Mouse (Mus musculus): ENCODE measurements around the gene Hist1h3g.
"Not testable (repeated sequence)": the region's sequence is repeated elsewhere in the genome, so short reads cannot be mapped to it uniquely, and the experiment has no call there.

Gene Hist1h3g

DNA sequence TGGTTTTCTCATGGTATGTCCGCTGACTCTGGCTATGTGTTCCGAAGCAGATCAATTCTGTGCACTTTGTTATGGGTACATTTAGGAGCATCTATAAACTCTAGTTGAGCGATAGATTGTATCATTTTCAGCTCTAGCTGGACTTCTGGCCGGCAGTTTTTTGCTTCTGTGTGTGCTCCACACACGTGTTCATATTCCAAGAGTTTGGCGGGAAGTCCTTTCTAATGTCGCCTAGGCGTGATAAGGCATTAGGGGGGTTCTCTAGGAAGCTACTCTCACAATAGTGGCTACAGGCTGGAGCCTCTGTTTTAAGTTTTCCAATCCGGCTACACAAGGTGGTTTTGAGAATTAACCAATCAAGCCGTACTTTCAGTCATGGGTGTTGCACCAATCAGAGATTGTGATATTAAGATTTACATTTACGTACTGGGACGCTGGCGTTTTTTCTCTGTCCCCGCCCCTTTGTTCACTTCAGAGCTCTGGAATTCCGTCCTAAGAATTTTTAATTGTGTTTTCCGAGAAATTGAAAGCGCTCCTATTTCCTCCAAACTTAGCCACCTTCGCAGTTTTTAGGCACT, 20.7 kb downstream of the Hist1h3g start:
- peak; percentile 88 for DNase-seq (ENCODE audit: low read depth, low spot score)

DNA sequence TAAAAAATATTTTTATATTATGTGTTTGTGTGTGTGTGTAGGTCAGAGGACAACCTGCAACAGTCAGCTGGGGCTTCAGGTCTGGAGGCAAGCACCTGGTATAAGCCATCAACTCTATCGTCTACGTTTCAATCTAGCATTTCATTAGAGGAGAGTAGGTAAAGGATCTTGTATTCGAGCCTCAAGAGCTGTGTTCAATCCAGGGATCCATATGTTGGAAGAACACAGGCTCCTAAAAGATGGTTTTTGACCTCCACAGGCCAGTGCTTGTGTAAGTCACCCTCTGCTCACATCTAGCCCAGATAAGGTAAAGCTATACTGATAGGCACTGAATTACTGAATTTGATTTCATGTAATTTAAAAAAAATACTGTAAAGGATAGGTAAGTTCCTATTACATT, 21.7 kb downstream of the Hist1h3g start:
- no peak for DNase-seq (ENCODE audit: low read depth, low spot score)

DNA sequence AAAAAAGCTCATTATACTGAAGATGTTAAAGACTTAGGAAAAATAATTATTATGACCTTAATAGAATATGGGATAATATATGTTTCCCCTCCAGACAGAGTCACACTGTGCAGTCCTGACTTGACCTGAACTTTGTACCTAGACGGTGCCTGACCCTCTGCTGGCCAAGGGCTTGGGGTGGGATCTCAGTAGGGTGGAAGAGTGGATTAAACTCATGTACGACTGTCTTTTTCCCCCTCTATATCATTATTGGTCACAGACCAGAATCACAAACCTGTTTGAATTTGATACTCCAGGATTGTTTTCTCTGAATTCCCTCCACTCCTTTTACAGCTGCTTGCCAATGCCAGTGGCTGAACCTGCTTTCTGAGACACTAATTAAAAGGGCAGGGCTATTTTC, 25.5 kb downstream of the Hist1h3g start:
- DNase-seq (ENCODE audit: low read depth, low spot score) = not testable (repeated sequence)

DNA sequence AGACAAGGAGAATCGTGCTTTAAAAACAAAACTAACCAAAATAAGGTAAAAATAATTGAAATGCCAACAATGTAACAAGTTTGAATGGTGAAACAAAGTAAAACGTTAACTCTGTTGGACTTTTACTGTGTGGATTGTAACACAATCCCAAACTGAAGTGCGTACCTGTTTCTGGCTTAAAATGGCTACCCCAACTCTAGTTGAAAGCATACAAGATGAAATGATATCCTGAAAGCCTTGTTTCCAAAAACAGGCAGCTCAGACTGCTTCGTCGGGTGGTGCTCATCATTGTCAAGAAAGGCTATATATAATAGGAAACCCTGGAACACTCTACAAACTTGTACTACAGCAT, 26.3 kb downstream of the Hist1h3g start:
- DNase-seq (ENCODE audit: low read depth, low spot score) = not testable (repeated sequence)

DNA sequence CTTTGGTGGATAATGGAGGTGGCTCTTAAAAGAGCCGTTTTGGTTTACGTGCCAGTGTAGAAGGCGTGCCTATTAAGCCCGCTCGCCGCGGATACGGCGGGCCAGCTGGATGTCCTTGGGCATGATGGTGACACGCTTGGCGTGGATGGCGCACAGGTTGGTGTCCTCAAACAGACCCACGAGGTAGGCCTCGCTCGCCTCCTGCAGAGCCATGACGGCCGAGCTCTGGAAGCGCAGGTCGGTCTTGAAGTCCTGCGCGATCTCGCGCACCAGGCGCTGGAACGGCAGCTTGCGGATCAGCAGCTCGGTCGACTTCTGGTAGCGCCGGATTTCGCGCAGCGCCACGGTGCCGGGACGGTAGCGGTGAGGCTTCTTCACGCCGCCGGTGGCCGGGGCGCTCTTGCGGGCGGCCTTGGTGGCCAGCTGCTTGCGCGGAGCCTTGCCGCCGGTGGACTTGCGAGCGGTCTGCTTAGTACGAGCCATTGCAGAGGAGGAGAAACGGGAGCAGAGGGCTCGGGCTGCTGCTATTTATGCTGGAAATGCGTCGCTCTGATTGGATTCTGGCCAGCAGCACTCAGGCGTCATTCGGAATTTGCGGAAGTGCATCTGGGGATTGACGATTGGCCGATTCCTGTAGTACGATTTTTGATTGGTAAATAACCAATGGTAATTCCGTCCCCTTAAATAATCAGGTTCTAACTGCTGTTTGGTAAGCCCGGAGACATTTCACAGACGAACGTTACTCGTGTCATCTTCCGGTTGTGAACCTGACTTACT, 26.8 kb downstream of the Hist1h3g start, which contains the start of gene Hist1h3e:
Hist1h3e (minus strand) TSS at position 487 of the 777 bp plus-strand sequence.
- peak; percentile 97 for DNase-seq (ENCODE audit: low read depth, low spot score)

DNA sequence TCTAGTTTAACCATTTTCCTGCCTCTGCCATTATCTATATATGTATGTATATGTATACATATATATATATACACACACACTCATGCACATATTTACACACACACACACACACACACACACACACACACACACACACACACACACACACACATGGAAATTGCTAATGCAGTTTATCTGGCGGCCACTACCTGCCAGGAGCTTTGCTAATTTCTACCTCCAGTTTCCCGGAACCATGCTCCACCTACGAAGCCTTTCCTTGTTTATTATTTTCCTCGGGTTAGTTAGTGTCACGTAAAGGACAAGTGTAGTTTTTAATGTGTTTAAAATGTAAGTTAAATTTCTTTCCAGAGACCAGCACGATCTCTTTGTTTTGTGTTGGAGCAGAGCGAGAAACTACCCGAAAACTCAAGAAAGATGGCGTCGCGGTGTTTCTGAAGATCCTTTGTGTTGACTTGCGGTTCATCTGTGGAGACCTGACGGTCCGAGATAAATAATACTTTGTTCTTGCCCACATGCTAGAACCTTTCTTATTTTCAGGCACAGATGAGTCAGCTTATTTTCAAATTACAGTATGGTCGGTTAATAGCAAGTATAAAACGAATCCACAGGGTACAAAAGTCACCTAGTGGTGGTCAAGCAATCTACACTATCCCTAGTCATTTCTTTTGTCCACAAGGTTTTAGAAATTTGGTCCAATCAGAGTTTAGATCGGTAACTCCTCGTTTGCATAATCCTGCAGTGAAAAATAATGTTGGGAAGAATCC, 27.7 kb downstream of the Hist1h3g start:
- DNase-seq (ENCODE audit: low read depth, low spot score) = peak; percentile 67

DNA sequence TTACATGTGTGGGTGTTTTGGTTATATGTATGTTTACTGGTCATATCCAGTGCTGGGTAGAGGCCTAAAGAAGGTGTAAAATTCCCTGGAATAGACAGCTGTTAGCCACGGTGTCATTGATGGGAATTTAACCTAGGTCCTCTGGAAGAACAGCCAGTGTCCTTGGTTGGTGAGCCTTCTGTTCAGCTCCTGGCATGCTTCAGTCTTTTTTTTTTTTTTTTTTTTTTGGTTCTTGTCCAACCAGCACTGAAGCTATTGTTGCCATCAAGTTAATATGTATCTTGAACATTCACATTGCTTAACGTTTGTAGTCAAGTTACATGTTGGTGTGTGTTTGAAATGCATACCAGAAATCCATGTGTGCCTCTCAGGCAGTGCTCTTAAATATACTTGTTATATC, 29.3 kb downstream of the Hist1h3g start:
- no peak for DNase-seq (ENCODE audit: low read depth, low spot score)

DNA sequence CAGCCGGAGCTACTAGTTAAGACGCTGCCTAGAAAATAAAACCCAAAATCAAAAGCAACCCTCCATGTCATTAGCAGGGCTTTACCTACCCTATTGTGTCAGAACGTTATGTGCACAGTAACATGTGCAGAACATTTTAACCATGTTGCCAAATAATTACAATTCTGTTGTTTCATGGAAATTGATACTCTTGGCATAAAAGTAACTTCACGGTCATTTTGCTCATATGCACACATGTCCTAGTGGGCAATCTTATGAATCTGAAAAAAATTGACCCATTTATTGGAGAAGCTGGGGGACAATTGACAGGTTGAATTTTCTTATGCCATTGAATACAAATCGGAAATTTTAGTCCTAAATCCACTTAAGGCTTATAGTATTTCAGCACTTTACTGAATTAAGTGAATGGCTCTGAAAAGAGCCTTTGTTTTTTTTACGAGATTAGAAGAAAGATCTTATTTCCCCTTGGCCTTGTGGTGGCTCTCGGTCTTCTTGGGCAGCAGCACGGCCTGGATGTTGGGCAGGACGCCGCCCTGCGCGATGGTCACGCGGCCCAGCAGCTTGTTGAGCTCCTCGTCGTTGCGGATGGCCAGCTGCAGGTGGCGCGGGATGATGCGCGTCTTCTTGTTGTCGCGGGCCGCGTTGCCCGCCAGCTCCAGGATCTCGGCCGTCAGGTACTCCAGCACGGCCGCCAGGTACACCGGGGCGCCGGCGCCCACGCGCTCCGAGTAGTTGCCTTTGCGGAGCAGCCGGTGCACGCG, 35.2 kb downstream of the Hist1h3g start:
- DNase-seq (ENCODE audit: low read depth, low spot score) = peak; percentile 31

DNA sequence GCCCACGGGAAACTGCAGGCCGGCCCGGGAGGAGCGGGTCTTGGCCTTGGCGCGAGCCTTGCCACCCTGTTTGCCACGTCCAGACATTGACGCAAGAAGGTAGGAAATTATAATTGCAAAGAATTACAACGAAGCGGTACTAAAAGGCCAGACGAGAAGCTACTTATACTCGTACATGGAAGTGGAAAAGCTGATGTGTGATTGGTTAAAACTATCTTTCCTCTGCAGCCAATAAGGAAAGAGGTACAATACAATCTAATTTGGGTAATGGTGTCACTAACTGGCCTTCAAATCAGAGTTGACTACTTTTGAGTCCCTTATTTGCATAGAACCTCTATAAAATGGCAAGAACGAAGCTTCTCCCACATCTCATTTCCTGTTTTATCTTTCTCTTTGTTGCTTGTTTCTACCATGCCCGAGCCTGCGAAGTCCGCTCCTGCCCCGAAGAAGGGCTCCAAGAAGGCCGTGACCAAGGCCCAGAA, 35.8 kb downstream of the Hist1h3g start, which contains the start of the genes Hist1h2ae and Hist1h2bg:
Hist1h2ae (minus strand) TSS at position 199 of the 482 bp plus-strand sequence.
Hist1h2bg (plus strand) TSS at position 375 of the 482 bp plus-strand sequence.
- DNase-seq (ENCODE audit: low read depth, low spot score) = peak; percentile 93

DNA sequence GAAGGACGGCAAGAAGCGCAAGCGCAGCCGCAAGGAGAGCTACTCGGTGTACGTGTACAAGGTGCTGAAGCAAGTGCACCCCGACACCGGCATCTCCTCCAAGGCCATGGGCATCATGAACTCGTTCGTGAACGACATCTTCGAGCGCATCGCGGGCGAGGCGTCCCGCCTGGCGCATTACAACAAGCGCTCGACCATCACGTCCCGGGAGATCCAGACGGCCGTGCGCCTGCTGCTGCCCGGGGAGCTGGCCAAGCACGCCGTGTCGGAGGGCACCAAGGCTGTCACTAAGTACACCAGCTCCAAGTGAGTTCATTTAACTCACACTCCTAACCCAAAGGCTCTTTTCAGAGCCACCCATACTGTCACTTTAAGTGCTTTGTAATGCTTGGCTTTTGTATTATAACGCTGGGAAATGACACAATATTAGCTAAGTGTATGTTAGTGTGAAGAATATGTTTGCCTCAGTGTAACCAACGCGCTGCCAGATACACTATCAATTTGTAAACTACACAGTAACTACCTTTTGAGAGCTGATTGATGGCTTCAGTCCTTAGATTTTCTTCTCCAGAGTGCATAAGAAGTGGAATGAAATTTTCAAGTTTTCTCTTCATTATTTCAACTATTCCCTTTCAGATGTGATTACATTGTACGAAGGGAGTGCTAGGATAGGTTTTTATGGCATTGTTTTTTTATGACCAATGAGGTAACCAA, 36.4 kb downstream of the Hist1h3g start:
- peak; percentile 40 for DNase-seq (ENCODE audit: low read depth, low spot score)

DNA sequence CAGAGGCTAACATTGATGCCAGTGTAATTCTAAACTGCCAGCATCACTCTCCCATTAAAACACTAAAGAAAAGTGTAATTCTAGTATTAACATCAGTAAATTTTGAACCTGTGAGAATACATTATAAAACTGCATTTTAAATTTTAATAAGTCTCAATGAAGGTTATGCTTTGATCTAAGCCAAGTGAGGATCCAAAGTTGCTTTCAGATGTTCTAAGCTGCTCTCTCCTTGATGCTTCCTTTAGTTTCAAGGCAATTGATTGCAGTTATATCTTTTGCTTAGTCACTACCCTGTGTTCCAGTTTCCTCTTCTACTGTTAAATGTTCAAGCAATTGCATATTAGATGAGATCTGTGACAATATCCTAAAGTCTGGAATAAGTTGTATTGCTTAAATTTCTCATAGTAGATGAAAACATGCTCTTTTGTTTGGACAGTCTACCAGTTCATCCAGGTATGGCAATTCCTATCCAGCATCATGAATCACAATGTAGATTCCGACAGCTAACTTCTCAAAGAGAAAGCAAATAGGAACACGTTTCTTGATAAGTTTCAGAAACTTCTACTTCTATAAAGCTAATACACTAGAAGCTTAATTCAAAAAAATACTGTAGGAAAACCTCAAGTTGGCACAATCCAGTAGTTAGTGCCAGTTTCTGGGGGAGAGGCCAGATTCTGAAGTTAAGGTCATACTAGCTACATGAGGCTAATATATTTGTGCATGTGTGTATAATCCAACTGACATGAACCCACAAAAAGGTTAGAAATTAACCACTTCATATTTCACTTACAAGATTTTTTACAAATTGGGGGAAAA, 37.2 kb downstream of the Hist1h3g start:
- DNase-seq (ENCODE audit: low read depth, low spot score) = no peak

DNA sequence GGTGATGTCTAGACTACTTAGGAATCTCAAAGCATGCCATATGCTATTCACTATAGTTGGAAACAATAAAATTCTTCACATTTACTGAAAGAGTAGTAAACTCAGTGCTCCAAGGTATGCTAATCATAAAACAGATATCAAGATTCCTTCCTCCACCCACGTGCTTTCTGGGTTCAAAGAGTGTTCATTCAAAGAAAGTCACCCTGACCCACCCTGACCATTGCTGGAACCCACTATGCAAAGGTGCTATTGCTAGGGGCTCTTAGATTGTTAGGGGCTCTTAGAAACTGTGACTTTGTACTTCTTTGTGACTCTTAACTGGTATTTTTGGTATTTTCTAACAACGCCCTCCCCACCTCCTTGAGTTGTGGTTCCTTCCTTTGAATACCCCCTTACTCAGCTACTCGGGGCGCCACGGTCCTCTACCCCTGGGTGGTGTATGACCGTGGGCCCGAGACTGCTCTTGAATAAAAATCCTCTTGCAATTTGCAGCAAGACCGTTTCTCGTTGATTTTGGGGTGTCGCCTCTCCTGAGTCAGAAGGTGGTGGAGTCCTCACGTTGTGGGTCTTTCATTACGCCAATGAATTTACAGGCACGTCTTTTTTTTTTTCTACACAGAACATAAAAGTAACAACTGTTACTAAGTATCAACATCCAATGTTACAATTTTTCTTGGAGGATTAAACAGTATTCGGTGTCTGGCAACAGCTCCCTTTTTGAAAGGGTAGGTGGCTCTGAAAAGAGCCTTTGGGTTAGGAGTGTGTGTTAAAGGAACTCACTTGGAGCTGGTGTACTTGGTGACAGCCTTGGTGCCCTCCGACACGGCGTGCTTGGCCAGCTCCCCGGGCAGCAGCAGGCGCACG, 38.0 kb downstream of the Hist1h3g start:
- DNase-seq (ENCODE audit: low read depth, low spot score) = peak; percentile 28

DNA sequence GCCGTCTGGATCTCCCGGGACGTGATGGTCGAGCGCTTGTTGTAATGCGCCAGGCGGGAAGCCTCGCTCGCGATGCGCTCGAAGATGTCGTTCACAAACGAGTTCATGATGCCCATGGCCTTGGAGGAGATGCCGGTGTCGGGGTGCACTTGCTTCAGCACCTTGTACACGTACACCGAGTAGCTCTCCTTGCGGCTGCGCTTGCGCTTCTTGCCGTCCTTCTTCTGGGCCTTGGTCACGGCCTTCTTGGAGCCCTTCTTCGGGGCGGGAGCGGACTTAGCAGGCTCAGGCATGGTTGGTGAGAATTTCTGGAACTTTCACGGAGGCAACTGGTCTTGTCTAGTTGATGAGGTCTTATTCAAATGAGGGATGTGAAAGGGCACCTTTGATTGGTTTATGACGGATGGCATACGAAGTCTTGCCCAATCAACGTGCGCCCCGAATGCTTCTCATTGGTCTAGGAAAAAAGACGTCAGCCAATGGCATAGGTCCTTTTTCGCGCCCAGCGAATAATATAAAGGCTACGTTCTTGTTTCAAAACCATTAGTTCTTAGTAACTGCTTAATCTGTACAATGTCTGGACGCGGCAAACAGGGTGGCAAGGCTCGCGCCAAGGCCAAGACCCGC, 38.8 kb downstream of the Hist1h3g start, which contains the start of the genes Hist1h2bf and Hist1h2ad:
Hist1h2bf (minus strand) TSS at position 299 of the 627 bp plus-strand sequence.
Hist1h2ad (plus strand) TSS at position 484 of the 627 bp plus-strand sequence.
- DNase-seq (ENCODE audit: low read depth, low spot score) = peak; percentile 96

DNA sequence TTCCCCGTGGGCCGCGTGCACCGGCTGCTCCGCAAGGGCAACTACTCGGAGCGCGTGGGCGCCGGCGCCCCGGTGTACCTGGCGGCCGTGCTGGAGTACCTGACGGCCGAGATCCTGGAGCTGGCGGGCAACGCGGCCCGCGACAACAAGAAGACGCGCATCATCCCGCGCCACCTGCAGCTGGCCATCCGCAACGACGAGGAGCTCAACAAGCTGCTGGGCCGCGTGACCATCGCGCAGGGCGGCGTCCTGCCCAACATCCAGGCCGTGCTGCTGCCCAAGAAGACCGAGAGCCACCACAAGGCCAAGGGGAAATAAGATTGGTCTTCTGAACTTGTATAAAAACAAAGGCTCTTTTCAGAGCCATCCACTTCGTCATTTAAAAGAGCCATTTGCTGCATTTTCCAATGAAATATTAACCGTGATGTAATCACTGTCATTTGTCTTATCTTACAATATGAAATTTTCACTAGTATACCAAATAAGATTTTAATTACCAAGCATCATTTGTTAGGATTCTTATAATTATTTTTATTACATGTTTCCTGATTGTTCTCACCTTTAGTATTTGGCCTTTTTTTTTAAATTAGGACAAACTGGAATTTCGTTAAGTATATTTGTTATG, 39.4 kb downstream of the Hist1h3g start:
- peak; percentile 53 for DNase-seq (ENCODE audit: low read depth, low spot score)

DNA sequence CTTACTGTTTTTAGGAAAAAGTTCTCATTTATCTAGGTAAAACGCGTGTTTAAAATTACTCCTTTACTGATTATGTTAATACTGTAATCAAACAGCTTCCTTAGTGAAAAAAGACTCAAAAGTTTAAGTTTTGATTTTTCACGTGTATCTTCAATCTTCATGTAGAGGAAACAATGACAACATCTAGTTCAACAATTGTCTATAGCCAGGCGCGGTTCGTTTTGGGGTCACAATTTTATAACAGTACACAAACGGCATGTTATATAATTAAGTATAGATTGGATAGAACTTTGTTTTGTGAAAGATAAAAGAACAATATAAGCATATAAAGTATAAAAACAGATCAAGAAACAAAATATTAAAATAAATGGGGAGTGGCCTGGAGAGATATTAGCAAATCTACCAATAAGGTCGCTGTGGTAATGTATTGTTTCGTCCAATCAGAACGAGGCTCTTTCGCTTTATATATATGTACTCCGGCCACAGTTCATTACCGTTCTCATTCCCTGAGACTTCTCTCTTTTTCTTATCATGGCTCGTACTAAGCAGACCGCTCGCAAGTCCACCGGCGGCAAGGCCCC, 40.1 kb downstream of the Hist1h3g start, which contains the start of gene Hist1h3d:
Hist1h3d (plus strand) TSS at position 493 of the 581 bp plus-strand sequence.
- DNase-seq (ENCODE audit: low read depth, low spot score) = peak; percentile 77

DNA sequence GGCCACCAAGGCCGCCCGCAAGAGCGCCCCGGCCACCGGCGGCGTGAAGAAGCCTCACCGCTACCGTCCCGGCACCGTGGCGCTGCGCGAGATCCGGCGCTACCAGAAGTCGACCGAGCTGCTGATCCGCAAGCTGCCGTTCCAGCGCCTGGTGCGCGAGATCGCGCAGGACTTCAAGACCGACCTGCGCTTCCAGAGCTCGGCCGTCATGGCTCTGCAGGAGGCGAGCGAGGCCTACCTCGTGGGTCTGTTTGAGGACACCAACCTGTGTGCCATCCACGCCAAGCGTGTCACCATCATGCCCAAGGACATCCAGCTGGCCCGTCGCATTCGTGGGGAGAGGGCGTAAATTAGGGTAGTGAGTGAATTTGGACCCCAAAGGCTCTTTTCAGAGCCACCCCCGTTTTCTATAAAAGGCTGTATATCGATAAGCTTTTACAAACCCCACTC, 40.7 kb downstream of the Hist1h3g start:
- peak; percentile 25 for DNase-seq (ENCODE audit: low read depth, low spot score)

DNA sequence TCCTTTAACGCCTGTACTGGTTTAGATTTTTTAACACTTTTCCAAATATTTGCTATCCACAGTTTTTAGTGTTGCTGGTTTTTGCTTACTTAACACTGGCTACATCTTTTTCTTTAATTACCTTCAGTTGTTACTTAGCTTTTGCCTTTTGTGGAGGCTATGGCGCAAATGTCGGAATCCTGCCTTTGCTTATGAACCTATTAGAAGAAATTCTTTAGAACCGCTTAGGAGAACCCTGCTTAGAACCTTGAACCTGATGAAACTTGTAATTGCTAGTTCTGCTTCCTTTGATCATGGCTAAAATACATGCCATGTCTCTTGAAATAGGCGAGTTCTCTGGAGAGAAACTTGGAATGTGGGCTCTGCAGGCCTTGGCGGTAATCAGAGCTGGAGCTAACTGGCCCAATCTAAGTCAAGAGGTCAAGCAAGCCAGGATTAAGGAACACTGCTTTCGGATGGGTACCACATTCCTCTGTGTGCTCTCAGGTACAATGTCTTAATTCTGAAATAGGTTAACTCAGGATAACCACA, 41.2 kb downstream of the Hist1h3g start:
- no peak for DNase-seq (ENCODE audit: low read depth, low spot score)

All from CD4-positive helper T cell, adult 2 months (primary cell).